Mouse (Mus musculus) testis, adult 10 weeks (tissue): ENCODE data around the gene Mpzl1. TPM values are rescaled to one million over a fixed set of nuclear protein-coding genes. Genes with fewer than 3 reads are reported as not detected.

Experiments
- polyA plus RNA-seq: library from polyadenylated mRNA; stranded (reverse); fragments of 350-450 nt; fragmentation: Illumina TruSeq; extraction: RNeasy Lipid Tissue Mini Kit (QIAGEN cat#74804); gene quantifications from one replicate; pipeline ENCODE4 v1.2.3, GENCODE M21; 2014; ENCODE audit warnings: low read depth, low replicate concordance

The Mpzl1 gene
- 36.5 TPM for polyA plus RNA-seq

DNA sequence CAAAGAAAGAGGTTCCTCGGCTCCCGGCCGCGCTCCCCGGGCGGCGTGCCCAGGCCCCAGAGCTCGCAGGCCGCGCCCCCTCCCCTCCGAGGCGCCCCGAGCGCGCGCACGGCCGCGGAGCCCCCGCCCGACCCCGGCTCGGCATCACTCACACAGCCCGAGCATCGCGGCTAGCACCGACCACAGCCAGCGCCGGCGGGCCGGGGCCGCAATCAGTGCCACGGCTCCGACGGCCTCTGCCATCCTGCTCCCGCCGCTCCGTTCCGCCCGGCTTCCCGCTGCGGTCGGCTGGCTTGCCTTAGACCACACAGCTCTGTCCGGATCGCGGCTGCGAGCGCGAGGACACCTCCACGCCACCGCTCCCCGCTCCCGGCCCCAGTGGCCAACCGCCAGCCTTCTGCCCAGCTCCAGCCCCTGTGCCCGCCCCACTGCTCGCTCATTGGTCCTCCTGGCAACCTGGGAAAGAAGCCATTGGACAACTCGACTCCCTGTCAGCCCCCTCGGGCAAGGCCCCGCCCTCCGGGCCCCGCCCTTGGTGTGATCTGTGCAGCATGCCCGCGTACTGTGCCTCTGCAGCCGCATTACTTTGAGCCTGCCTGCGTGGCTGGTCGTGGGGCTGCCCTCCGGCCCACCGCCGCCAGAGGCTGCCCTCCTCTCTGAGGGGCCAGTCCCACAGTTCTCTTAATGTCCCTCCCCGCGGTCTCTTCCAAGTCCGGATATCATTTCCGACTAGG is at the start of gene Mpzl1:
Gene Mpzl1, minus strand, starts transcription at position 388 of the 734 bp plus-strand sequence.

Other genes with a start within 250 kb of the Mpzl1 start
- gene Dcaf6, start 174.1 kb downstream of the Mpzl1 start, polyA plus RNA-seq: 442 TPM
- 1,032 TPM for gene Mpc2, start 173.9 kb downstream of the Mpzl1 start, polyA plus RNA-seq
- gene Adcy10, start 149.4 kb downstream of the Mpzl1 start, polyA plus RNA-seq: 178 TPM
- 1.0 TPM for gene Rcsd1, start 75.2 kb upstream of the Mpzl1 start, polyA plus RNA-seq
- 109 TPM for gene Creg1, start 129.2 kb upstream of the Mpzl1 start, polyA plus RNA-seq
- 15.6 TPM for gene Cd247, start 154.1 kb upstream of the Mpzl1 start, polyA plus RNA-seq